Mouse (Mus musculus) liver, embryonic 13.5 days (tissue): ENCODE data around the gene Adamts14. TPM values are rescaled to one million over a fixed set of nuclear protein-coding genes. Genes with fewer than 3 reads are reported as not detected.
A peak's percentile ranks its signal among the peaks of the same experiment; 100 is the strongest.

Experiments
- ATAC-seq: fragments of 200-750 bp; cut with Nextera tagmentation; 2 replicates; pipeline ENCODE4 v1.8.0; 2017; ENCODE audit warnings: low read depth, mild to moderate bottlenecking, moderate number of reproducible peaks, moderate library complexity
- DNase-seq: peaks from one replicate; pipeline ENCODE4 v3.0.0; 2022
- H3K27ac ChIP-seq: fragments of 300-500 bp; sonication (generic); 2 replicates; pipeline ENCODE4 v1.5.1; 2015; ENCODE audit warnings: moderate library complexity, mild to moderate bottlenecking, inconsistent platforms
- H3K27me3 ChIP-seq: fragments of 300-500 bp; sonication (generic); 2 replicates; pipeline ENCODE4 v1.6.1; 2015; ENCODE audit warnings: mild to moderate bottlenecking, inconsistent platforms
- H3K36me3 ChIP-seq: fragments of 300-500 bp; sonication (generic); 2 replicates; pipeline ENCODE4 v1.6.1; 2015; ENCODE audit warnings: mild to moderate bottlenecking, inconsistent platforms
- H3K4me1 ChIP-seq: fragments of 300-500 bp; sonication (generic); replicated peaks from 2 replicates; pipeline ENCODE4 v1.6.1; 2015; ENCODE audit warnings: inconsistent platforms
- H3K4me2 ChIP-seq: fragments of 300-500 bp; sonication (generic); 2 replicates; pipeline ENCODE4 v1.6.1; 2015; ENCODE audit warnings: inconsistent platforms, mild to moderate bottlenecking, moderate library complexity
- H3K4me3 ChIP-seq: fragments of 300-500 bp; sonication (generic); replicated peaks from 2 replicates; pipeline ENCODE4 v1.5.1; 2015; ENCODE audit warnings: mild to moderate bottlenecking, inconsistent platforms
- H3K9ac ChIP-seq: fragments of 300-500 bp; sonication (generic); 2 replicates; pipeline ENCODE4 v1.6.1; 2015; ENCODE audit warnings: mild to moderate bottlenecking, inconsistent platforms
- H3K9me3 ChIP-seq: fragments of 300-500 bp; sonication (generic); replicated peaks from 2 replicates; pipeline ENCODE4 v1.6.1; 2016; ENCODE audit warnings: inconsistent platforms
- WGBS: fragments of 180-500 bp; shearing (Covaris S2); methylation state at CpG from one replicate; pipeline ENCODE4 v1.1.7; 2015; ENCODE audit not compliant: insufficient replicate concordance; 5-methylcytosine and 5-hydroxymethylcytosine counted together
- polyA plus RNA-seq: library from polyadenylated mRNA; unstranded; fragments of >200 nt; fragmentation: Nextera tagmentation; extraction: Ambion mirVana; gene quantifications from 2 replicates; pipeline ENCODE4 v1.2.1, GENCODE M21; 2015

Adamts14 gene
- polyA plus RNA-seq, 1 experiment from 2014 or later = 0.21 TPM

GRCm38 (mm10) chr10:61200998-61201397 is 72.2 kb downstream of the Adamts14 start:
- ATAC-seq (no peak), DNase-seq (no peak)
- Histone ChIP-seq H3K4me3 (no peak overlapping the region), H3K27ac (no peak overlapping the region), H3K4me1 (no peaks in the 10 kb centered on the region), H3K36me3 (no peaks in the 10 kb centered on the region), H3K9me3 (no peaks in the 10 kb centered on the region), H3K4me2 (no peak overlapping the region), H3K9ac (no peak overlapping the region), H3K27me3 (no peaks in the 10 kb centered on the region)
- 52% methylated on average over 9 of the region's 9 CpGs for WGBS

- DNase-seq (no peak), ATAC-seq (no peak)
- H3K4me1 ChIP-seq = no peaks in the 10 kb centered on the region
- no peak overlapping the region for H3K4me3 ChIP-seq
- H3K9me3 ChIP-seq = no peaks in the 10 kb centered on the region
- H3K4me2 ChIP-seq = no peak overlapping the region
- WGBS = 59% methylated on average over 7 of the region's 7 CpGs
- no peak overlapping the region for H3K27ac ChIP-seq
- no peak overlapping the region for H3K9ac ChIP-seq
- H3K27me3 ChIP-seq = no peaks in the 10 kb centered on the region
- no peaks in the 10 kb centered on the region for H3K36me3 ChIP-seq
Observed at GRCm38 (mm10) chr10:61200232-61200820, 72.9 kb downstream of the Adamts14 start.

- 23% methylated on average over 11 of the region's 11 CpGs for WGBS
- H3K4me2 ChIP-seq = no peak overlapping the region
- ATAC-seq = no peak
Observed at GRCm38 (mm10) chr10:61199566-61200213, 73.5 kb downstream of the Adamts14 start.

DNA sequence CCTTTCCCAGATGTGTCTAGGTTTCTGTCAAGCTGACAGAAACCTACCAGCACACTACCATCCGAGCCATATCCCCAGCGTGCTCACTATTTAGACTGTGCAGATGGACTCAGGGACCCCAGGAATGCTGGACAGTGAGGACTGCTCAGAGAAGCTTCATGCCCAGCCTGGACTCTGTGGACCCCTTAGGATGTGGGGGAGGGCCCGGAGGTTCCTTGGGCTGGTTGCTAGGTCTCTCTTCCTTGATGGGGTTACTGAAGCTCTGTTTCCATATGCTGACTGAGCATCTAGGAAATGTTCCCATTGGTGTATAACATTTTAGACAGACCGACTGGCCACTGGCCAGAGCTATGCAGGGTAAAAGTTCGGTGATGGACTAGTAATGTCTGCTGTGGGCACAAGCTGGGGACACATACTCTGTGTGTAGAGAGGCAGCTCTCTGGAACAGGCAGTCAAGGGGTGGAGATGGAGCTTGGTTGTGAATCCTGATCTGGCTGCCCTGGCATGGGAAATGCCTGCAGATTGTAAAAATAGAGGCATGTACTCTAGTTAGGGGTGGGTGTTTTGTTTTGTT is 77.4 kb downstream of the Adamts14 start:
- Histone ChIP-seq H3K4me1 (no peaks in the 10 kb centered on the region), H3K27me3 (no peaks in the 10 kb centered on the region), H3K4me2 (no peak overlapping the region), H3K9ac (no peak overlapping the region), H3K4me3 (no peak overlapping the region), H3K36me3 (no peaks in the 10 kb centered on the region), H3K27ac (no peak overlapping the region), H3K9me3 (no peaks in the 10 kb centered on the region)
- DNase-seq (no peak), ATAC-seq (no peak)
- WGBS = 67% methylated on average over 5 of the region's 5 CpGs

More at GRCm38 (mm10) chr10:61199566-61200213, 73.5 kb downstream of the Adamts14 start:
- no peaks in the 10 kb centered on the region for H3K36me3 ChIP-seq
- no peaks in the 10 kb centered on the region for H3K9me3 ChIP-seq
- H3K27me3 ChIP-seq = no peaks in the 10 kb centered on the region
- peak; percentile 18 for DNase-seq
- H3K27ac ChIP-seq = no peak overlapping the region
- H3K4me3 ChIP-seq = no peak overlapping the region
- H3K9ac ChIP-seq = no peak overlapping the region
- H3K4me1 ChIP-seq = no peaks in the 10 kb centered on the region

DNA sequence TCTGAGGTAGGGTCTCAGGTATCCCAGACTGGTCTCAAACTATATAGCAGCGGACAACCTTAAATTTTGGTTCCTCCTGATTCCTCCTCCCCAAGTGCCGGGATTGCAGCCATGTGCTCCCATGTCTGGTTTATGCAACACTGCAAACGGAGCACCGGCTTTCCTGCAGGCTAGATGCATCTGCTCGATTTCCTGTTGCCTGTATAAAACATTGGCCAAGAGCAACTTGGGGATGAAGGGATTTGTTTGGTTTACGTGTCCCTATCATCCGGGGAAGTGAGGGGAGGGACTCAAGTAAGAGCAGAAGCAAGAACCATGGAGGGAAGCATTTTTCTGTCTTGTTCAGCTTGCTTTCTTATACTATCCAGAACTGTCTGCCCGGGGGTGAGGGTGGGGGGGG is 78.0 kb downstream of the Adamts14 start:
- Histone ChIP-seq H3K4me2 (no peak overlapping the region), H3K4me1 (no peaks in the 10 kb centered on the region), H3K36me3 (no peaks in the 10 kb centered on the region), H3K9me3 (no peaks in the 10 kb centered on the region), H3K27ac (no peak overlapping the region), H3K4me3 (no peak overlapping the region), H3K27me3 (no peaks in the 10 kb centered on the region), H3K9ac (no peak overlapping the region)
- DNase-seq (no peak), ATAC-seq (no peak)
- WGBS = 66% methylated on average over 8 of the region's 8 CpGs

DNA sequence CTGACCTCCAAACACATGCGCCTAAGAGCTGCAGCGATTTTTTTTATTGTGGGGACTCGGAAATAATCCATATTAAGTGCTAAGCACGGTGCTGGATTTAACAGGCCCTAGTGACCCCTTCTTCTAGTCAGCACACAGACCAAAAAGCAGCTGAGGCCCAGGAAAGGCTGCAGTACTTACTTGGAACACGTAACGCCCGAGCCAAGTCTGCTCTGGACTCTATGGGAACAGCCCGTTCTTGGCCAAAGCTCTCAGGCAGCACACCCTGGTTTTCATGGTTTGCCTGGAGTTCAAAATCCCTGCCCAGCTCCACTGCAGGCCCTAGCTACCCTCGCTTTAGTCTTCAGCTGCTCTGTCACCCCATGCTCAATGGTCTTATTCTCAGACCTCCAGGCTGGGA is 78.6 kb downstream of the Adamts14 start:
- DNase-seq (no peak), ATAC-seq (no peak)
- H3K27ac ChIP-seq = no peak overlapping the region
- H3K9ac ChIP-seq = no peak overlapping the region
- no peaks in the 10 kb centered on the region for H3K4me1 ChIP-seq
- H3K4me3 ChIP-seq = no peak overlapping the region
- no peaks in the 10 kb centered on the region for H3K9me3 ChIP-seq
- no peaks in the 10 kb centered on the region for H3K27me3 ChIP-seq
- WGBS = 67% methylated on average over 9 of the region's 9 CpGs
- no peak overlapping the region for H3K4me2 ChIP-seq
- no peaks in the 10 kb centered on the region for H3K36me3 ChIP-seq

DNA sequence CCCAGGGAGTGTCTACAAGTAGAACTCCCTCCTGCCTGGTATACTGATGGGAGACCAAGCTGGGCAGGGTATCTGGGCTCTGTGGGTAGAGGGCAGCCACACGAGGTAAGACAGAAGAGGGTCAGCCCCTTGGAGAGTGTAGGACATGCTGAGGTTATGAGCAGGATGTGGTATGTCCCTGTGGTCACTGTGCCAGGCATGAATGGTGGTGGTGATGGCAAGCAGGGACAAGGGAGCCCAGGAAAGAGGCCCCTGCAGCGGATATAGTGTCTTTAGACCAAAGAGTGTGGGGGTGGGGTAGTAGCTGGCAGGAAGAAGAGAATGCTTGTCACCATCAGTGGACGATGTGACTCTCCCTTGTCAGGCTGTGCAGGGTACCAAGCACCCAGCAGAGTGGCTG is 85.2 kb downstream of the Adamts14 start:
- Histone ChIP-seq H3K36me3 (no peaks in the 10 kb centered on the region), H3K4me1 (no peaks in the 10 kb centered on the region), H3K27ac (no peak overlapping the region), H3K9me3 (no peaks in the 10 kb centered on the region), H3K4me2 (no peak overlapping the region), H3K9ac (no peak overlapping the region), H3K4me3 (no peak overlapping the region), H3K27me3 (peaks cover 7% of the 10 kb centered on the region; the same call in 1 of the 2 replicates)
- 13% methylated on average over 3 of the region's 3 CpGs for WGBS
- DNase-seq = no peak
- no peak for ATAC-seq

- ATAC-seq (no peak), DNase-seq (no peak)
- H3K27ac ChIP-seq = no peak overlapping the region
- H3K27me3 ChIP-seq = peaks cover 7% of the 10 kb centered on the region; the same call in 1 of the 2 replicates
- H3K9ac ChIP-seq = no peak overlapping the region
- H3K4me2 ChIP-seq = no peak overlapping the region
- H3K4me1 ChIP-seq = no peaks in the 10 kb centered on the region
- H3K9me3 ChIP-seq = no peaks in the 10 kb centered on the region
- H3K36me3 ChIP-seq = no peaks in the 10 kb centered on the region
- 63% methylated on average over 3 of the region's 3 CpGs for WGBS
- no peak overlapping the region for H3K4me3 ChIP-seq
Observed at GRCm38 (mm10) chr10:61187001-61187400, 86.2 kb downstream of the Adamts14 start.

- Histone ChIP-seq H3K9ac (no peak overlapping the region), H3K36me3 (no peaks in the 10 kb centered on the region), H3K27ac (no peak overlapping the region), H3K4me1 (peaks cover 4% of the 10 kb centered on the region; the same call in 1 of the 2 replicates), H3K9me3 (no peaks in the 10 kb centered on the region), H3K27me3 (peaks cover 24% of the 10 kb centered on the region), H3K4me3 (no peak overlapping the region), H3K4me2 (no peak overlapping the region)
- WGBS = 56% methylated on average over 6 of the region's 6 CpGs
- no peak for ATAC-seq
- DNase-seq = no peak
Observed at GRCm38 (mm10) chr10:61179927-61180326, 93.3 kb downstream of the Adamts14 start.

- Histone ChIP-seq H3K9ac (no peak overlapping the region), H3K4me3 (no peak overlapping the region), H3K27ac (no peak overlapping the region), H3K9me3 (no peaks in the 10 kb centered on the region), H3K4me2 (no peak overlapping the region), H3K27me3 (peaks cover 30% of the 10 kb centered on the region), H3K36me3 (no peaks in the 10 kb centered on the region), H3K4me1 (peaks cover 4% of the 10 kb centered on the region; the same call in 1 of the 2 replicates)
- WGBS = 65% methylated on average over 8 of the region's 8 CpGs
- no peak for ATAC-seq
- no peak for DNase-seq
Observed at GRCm38 (mm10) chr10:61178687-61179086, 94.6 kb downstream of the Adamts14 start.

DNA sequence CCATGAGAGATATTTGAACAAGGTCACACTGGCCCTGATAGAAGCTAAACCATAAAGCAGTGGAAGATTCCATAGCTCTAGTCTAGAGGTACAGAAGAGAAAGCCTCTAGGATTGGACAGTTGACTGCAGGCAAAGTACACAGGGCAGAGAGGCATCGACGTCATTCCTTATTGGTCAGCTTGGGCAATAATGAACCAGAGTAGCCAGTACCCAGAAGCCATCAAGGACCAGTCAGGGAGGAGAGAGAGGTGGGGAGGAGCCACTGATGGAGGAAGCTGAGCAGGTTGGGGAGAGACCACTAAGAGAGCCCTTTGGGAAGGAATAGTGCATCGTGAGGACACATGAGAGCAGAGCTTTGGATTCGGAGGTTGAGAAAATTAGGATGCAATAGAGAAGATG is 95.5 kb downstream of the Adamts14 start:
- ATAC-seq (no peak), DNase-seq (no peak)
- no peaks in the 10 kb centered on the region for H3K9me3 ChIP-seq
- 61% methylated on average over 4 of the region's 4 CpGs for WGBS
- no peak overlapping the region for H3K4me3 ChIP-seq
- no peak overlapping the region for H3K4me2 ChIP-seq
- peaks cover 4% of the 10 kb centered on the region; the same call in 1 of the 2 replicates for H3K4me1 ChIP-seq
- H3K36me3 ChIP-seq = no peaks in the 10 kb centered on the region
- peaks cover 27% of the 10 kb centered on the region for H3K27me3 ChIP-seq
- no peak overlapping the region for H3K9ac ChIP-seq
- no peak overlapping the region for H3K27ac ChIP-seq
